Mouse (Mus musculus): ENCODE results near the gene Olfr433. TPM values are rescaled to one million over a fixed set of nuclear protein-coding genes. Genes with fewer than 3 reads are reported as not detected.
"Not testable (repeated sequence)": the region's sequence is repeated elsewhere in the genome, so short reads cannot be mapped to it uniquely, and the experiment has no call there.

Gene Olfr433
- polyA plus RNA-seq, 1 experiment from 2014 or later, result not detected

GRCm38 (mm10) chr1:174048227-174048626, 7.7 kb downstream of the Olfr433 start:
- H3K36me3 ChIP-seq (ENCODE audit: control insufficient read depth, insufficient read depth, low read length); H3K27me3 ChIP-seq (ENCODE audit: control insufficient read depth, insufficient read depth, low read depth, low read length); H3K4me1 ChIP-seq (replicated peaks; ENCODE audit: control insufficient read depth, insufficient read depth, low read length); H3K9ac ChIP-seq (ENCODE audit: low read length); ATAC-seq (ENCODE audit: low read depth); H3K4me3 ChIP-seq (ENCODE audit: low read length); H3K4me2 ChIP-seq (ENCODE audit: low read depth, low read length); H3K9me3 ChIP-seq (ENCODE audit: control insufficient read depth, low read length); H3K27ac ChIP-seq (ENCODE audit: low read length): not testable (repeated sequence)
- WGBS, result 64% methylated on average over 6 of the region's 6 CpGs

GRCm38 (mm10) chr1:174048893-174049292, 8.4 kb downstream of the Olfr433 start, which contains the start of gene Olfr432:
TSS of gene Olfr432 (plus strand) at chr1:174049205.
- Histone ChIP-seq H3K4me1 (replicated peaks; ENCODE audit: control insufficient read depth, insufficient read depth, low read length) (no peaks in the 10 kb centered on the region), H3K27ac (ENCODE audit: low read length) (no peak within 1 kb of the TSS), H3K9ac (ENCODE audit: low read length) (no peak within 1 kb of the TSS), H3K4me3 (ENCODE audit: low read length) (no peak within 1 kb of the TSS), H3K9me3 (ENCODE audit: control insufficient read depth, low read length) (no peaks in the 10 kb centered on the region), H3K36me3 (ENCODE audit: control insufficient read depth, insufficient read depth, low read length) (no peaks in the 10 kb centered on the region), H3K4me2 (ENCODE audit: low read depth, low read length) (no peak within 1 kb of the TSS), H3K27me3 (ENCODE audit: control insufficient read depth, insufficient read depth, low read depth, low read length) (no peaks in the 10 kb centered on the region)
- ATAC-seq (ENCODE audit: low read depth), result no peak
- WGBS, result 60% methylated on average over 2 of the region's 2 CpGs

GRCm38 (mm10) chr1:174049357-174049756, 8.9 kb downstream of the Olfr433 start:
- H3K9me3 ChIP-seq (ENCODE audit: control insufficient read depth, low read length); H3K4me1 ChIP-seq (replicated peaks; ENCODE audit: control insufficient read depth, insufficient read depth, low read length); H3K9ac ChIP-seq (ENCODE audit: low read length); H3K4me3 ChIP-seq (ENCODE audit: low read length); H3K36me3 ChIP-seq (ENCODE audit: control insufficient read depth, insufficient read depth, low read length); H3K27me3 ChIP-seq (ENCODE audit: control insufficient read depth, insufficient read depth, low read depth, low read length); ATAC-seq (ENCODE audit: low read depth); H3K27ac ChIP-seq (ENCODE audit: low read length); H3K4me2 ChIP-seq (ENCODE audit: low read depth, low read length): not testable (repeated sequence)
- 56% methylated on average over 4 of the region's 4 CpGs for WGBS

- H3K27ac ChIP-seq (ENCODE audit: low read length), result no peak overlapping the region
These were observed 10.0 kb downstream of the Olfr433 start for GRCm38 (mm10) chr1:174050532-174050931.

GRCm38 (mm10) chr1:174051515-174051914, 11.0 kb downstream of the Olfr433 start:
- 83% methylated on average over 4 of the region's 4 CpGs for WGBS
- Histone ChIP-seq H3K9me3 (ENCODE audit: control insufficient read depth, low read length) (no peaks in the 10 kb centered on the region), H3K27ac (ENCODE audit: low read length) (no peak overlapping the region), H3K9ac (ENCODE audit: low read length) (no peak overlapping the region), H3K27me3 (ENCODE audit: control insufficient read depth, insufficient read depth, low read depth, low read length) (no peaks in the 10 kb centered on the region), H3K4me3 (ENCODE audit: low read length) (no peak overlapping the region), H3K36me3 (ENCODE audit: control insufficient read depth, insufficient read depth, low read length) (no peaks in the 10 kb centered on the region), H3K4me2 (ENCODE audit: low read depth, low read length) (no peak overlapping the region), H3K4me1 (replicated peaks; ENCODE audit: control insufficient read depth, insufficient read depth, low read length) (no peaks in the 10 kb centered on the region)
- ATAC-seq (ENCODE audit: low read depth), result no peak

More at GRCm38 (mm10) chr1:174050532-174050931, 10.0 kb downstream of the Olfr433 start:
- Histone ChIP-seq H3K36me3 (ENCODE audit: control insufficient read depth, insufficient read depth, low read length) (no peaks in the 10 kb centered on the region), H3K27me3 (ENCODE audit: control insufficient read depth, insufficient read depth, low read depth, low read length) (no peaks in the 10 kb centered on the region), H3K9ac (ENCODE audit: low read length) (no peak overlapping the region), H3K9me3 (ENCODE audit: control insufficient read depth, low read length) (no peaks in the 10 kb centered on the region), H3K4me1 (replicated peaks; ENCODE audit: control insufficient read depth, insufficient read depth, low read length) (no peaks in the 10 kb centered on the region), H3K4me3 (ENCODE audit: low read length) (no peak overlapping the region), H3K4me2 (ENCODE audit: low read depth, low read length) (no peak overlapping the region)
- no peak for ATAC-seq (ENCODE audit: low read depth)
- 77% methylated on average over 4 of the region's 4 CpGs for WGBS

- no peak overlapping the region for H3K27ac ChIP-seq (ENCODE audit: low read length)
- H3K4me1 ChIP-seq (replicated peaks; ENCODE audit: control insufficient read depth, insufficient read depth, low read length), result no peaks in the 10 kb centered on the region
- H3K36me3 ChIP-seq (ENCODE audit: control insufficient read depth, insufficient read depth, low read length), result no peaks in the 10 kb centered on the region
- no peaks in the 10 kb centered on the region for H3K27me3 ChIP-seq (ENCODE audit: control insufficient read depth, insufficient read depth, low read depth, low read length)
- ATAC-seq (ENCODE audit: low read depth), result no peak
- no peak overlapping the region for H3K4me3 ChIP-seq (ENCODE audit: low read length)
- H3K4me2 ChIP-seq (ENCODE audit: low read depth, low read length), result no peak overlapping the region
- H3K9ac ChIP-seq (ENCODE audit: low read length), result no peak overlapping the region
- 74% methylated on average over 5 of the region's 5 CpGs for WGBS
- H3K9me3 ChIP-seq (ENCODE audit: control insufficient read depth, low read length), result no peaks in the 10 kb centered on the region
These were observed 11.5 kb downstream of the Olfr433 start for GRCm38 (mm10) chr1:174051931-174052536.

- Histone ChIP-seq H3K27me3 (ENCODE audit: control insufficient read depth, insufficient read depth, low read depth, low read length) (no peaks in the 10 kb centered on the region), H3K9ac (ENCODE audit: low read length) (no peak overlapping the region), H3K27ac (ENCODE audit: low read length) (no peak overlapping the region), H3K4me3 (ENCODE audit: low read length) (no peak overlapping the region), H3K36me3 (ENCODE audit: control insufficient read depth, insufficient read depth, low read length) (no peaks in the 10 kb centered on the region), H3K4me1 (replicated peaks; ENCODE audit: control insufficient read depth, insufficient read depth, low read length) (no peaks in the 10 kb centered on the region), H3K4me2 (ENCODE audit: low read depth, low read length) (no peak overlapping the region), H3K9me3 (ENCODE audit: control insufficient read depth, low read length) (no peaks in the 10 kb centered on the region)
- ATAC-seq (ENCODE audit: low read depth), result no peak
- WGBS, result 68% methylated on average over 3 of the region's 3 CpGs
These were observed 12.5 kb downstream of the Olfr433 start for GRCm38 (mm10) chr1:174052981-174053380.

GRCm38 (mm10) chr1:174055248-174055647, 14.7 kb downstream of the Olfr433 start:
- no peak overlapping the region for H3K4me2 ChIP-seq (ENCODE audit: low read depth, low read length)
- no peak overlapping the region for H3K9ac ChIP-seq (ENCODE audit: low read length)
- no peak overlapping the region for H3K27ac ChIP-seq (ENCODE audit: low read length)
- H3K27me3 ChIP-seq (ENCODE audit: control insufficient read depth, insufficient read depth, low read depth, low read length), result no peaks in the 10 kb centered on the region
- 75% methylated on average over 2 of the region's 2 CpGs for WGBS
- H3K4me1 ChIP-seq (replicated peaks; ENCODE audit: control insufficient read depth, insufficient read depth, low read length), result no peaks in the 10 kb centered on the region
- no peaks in the 10 kb centered on the region for H3K9me3 ChIP-seq (ENCODE audit: control insufficient read depth, low read length)
- H3K4me3 ChIP-seq (ENCODE audit: low read length), result no peak overlapping the region
- no peak for ATAC-seq (ENCODE audit: low read depth)
- no peaks in the 10 kb centered on the region for H3K36me3 ChIP-seq (ENCODE audit: control insufficient read depth, insufficient read depth, low read length)

- ATAC-seq (ENCODE audit: low read depth), result no peak
- Histone ChIP-seq H3K9ac (ENCODE audit: low read length) (no peak within 1 kb of the TSS), H3K27ac (ENCODE audit: low read length) (no peak within 1 kb of the TSS), H3K4me1 (replicated peaks; ENCODE audit: control insufficient read depth, insufficient read depth, low read length) (no peaks in the 10 kb centered on the region), H3K27me3 (ENCODE audit: control insufficient read depth, insufficient read depth, low read depth, low read length) (no peaks in the 10 kb centered on the region), H3K9me3 (ENCODE audit: control insufficient read depth, low read length) (no peaks in the 10 kb centered on the region), H3K4me2 (ENCODE audit: low read depth, low read length) (no peak within 1 kb of the TSS), H3K36me3 (ENCODE audit: control insufficient read depth, insufficient read depth, low read length) (no peaks in the 10 kb centered on the region), H3K4me3 (ENCODE audit: low read length) (no peak within 1 kb of the TSS)
- WGBS, result 87% methylated on average over 3 of the region's 3 CpGs
These were observed 25.8 kb downstream of the Olfr433 start, which contains the start of gene Olfr430 for GRCm38 (mm10) chr1:174066305-174066704. TSS of gene Olfr430 (plus strand) at chr1:174066605.

GRCm38 (mm10) chr1:174084031-174084430, 43.5 kb downstream of the Olfr433 start, which contains the start of gene Olfr429:
TSS of gene Olfr429 (plus strand) at chr1:174084331.
- Histone ChIP-seq H3K9me3 (ENCODE audit: control insufficient read depth, low read length) (no peaks in the 10 kb centered on the region), H3K27me3 (ENCODE audit: control insufficient read depth, insufficient read depth, low read depth, low read length) (no peaks in the 10 kb centered on the region), H3K36me3 (ENCODE audit: control insufficient read depth, insufficient read depth, low read length) (no peaks in the 10 kb centered on the region), H3K4me3 (ENCODE audit: low read length) (no peak within 1 kb of the TSS), H3K4me2 (ENCODE audit: low read depth, low read length) (no peak within 1 kb of the TSS), H3K9ac (ENCODE audit: low read length) (no peak within 1 kb of the TSS), H3K27ac (ENCODE audit: low read length) (no peak within 1 kb of the TSS), H3K4me1 (replicated peaks; ENCODE audit: control insufficient read depth, insufficient read depth, low read length) (no peaks in the 10 kb centered on the region)
- ATAC-seq (ENCODE audit: low read depth), result no peak
- WGBS, result 85% methylated on average over 2 of the region's 2 CpGs

All from lung, embryonic 16.5 days (tissue).